Comparison of ENCODE assay signal across 9 mouse cellular contexts in the genomic region with DNA sequence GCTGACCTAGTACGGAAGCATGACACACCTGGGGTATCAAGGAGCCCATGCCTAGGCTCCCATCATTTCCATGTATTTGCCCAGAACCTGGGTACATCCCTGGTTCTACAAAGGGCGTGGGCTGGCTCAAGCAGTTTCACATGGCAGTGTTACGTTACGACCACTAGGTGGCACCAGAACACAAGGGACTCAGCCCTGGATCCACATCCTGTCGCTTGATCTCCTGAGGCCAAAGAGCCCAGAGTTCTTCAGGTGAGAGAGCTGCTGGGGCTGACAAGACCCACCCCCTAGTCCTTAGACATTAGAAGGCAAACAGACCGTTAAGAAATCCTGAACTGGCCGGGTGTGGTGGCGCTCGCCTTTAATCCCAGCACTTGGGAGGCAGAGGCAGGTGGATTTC. TPM values are rescaled to one million over a fixed set of nuclear protein-coding genes. Genes with fewer than 3 reads are reported as not detected.
A peak's percentile ranks its signal among the peaks of the same experiment; 100 is the strongest.
DNase-seq lines count a peak whose midpoint lies in the region; ATAC-seq and TF ChIP-seq lines count a peak whose summit lies in the region.
"Had no signal": no experiment of that assay in that cellular context is flagged by ENCODE, and none has a peak within 500 bp of the region (broad histone marks: within the 10 kb centered on the region; RNA-seq: fewer than 3 reads in every experiment).

No protein-coding gene starts in this region.

- in situ Hi-C loops in ES-E14 (cut with MboI; ENCODE audit: low sequenced_read_pairs in 2 of 2, unreplicated experiment in 2 of 2) = loop anchor here in 1 of 2 experiments (10.0 kb wide), 2 partner anchors 147 to 347 kb away; no protein-coding TSS in a partner anchor

- H3K4me1 ChIP-seq in ES-E14 (ENCODE audit: control insufficient read depth in 2 of 2, insufficient read depth in 2 of 2, low read length in 2 of 2, poor library complexity in 1 of 2) = no peaks in the 10 kb centered on the region
- H3K4me1 ChIP-seq in heart, embryonic 16.5 days (ENCODE audit: control insufficient read depth, insufficient read depth, low read length) = no peaks in the 10 kb centered on the region
- no peaks in the 10 kb centered on the region for H3K4me1 ChIP-seq in liver, postnatal 0 days (ENCODE audit: insufficient read depth)
- peaks cover 4% of the 10 kb centered on the region; the same call in 1 of the 2 replicates for H3K4me1 ChIP-seq in olfactory bulb, adult 2 months (ENCODE audit: control insufficient read depth, insufficient read depth, low read length)
- H3K4me1 ChIP-seq: limb, embryonic 12.5 days had no signal

- peak; percentile 83 for ATAC-seq in erythroid progenitor cell, adult 5-6 weeks (replicated peaks; ENCODE audit: low FRiP score, poor library complexity, severe bottlenecking)
- ATAC-seq in heart, embryonic 16.5 days (replicated peaks; ENCODE audit: extremely low read depth, insufficient read depth, low FRiP score) = peak; percentile 46; the same call in 1 of the 2 replicates
- ATAC-seq in liver, postnatal 0 days = peak; percentile 76

- no peaks in the 10 kb centered on the region for H3K27me3 ChIP-seq in heart, embryonic 16.5 days (ENCODE audit: control insufficient read depth, insufficient read depth, low read length)
- no peaks in the 10 kb centered on the region for H3K27me3 ChIP-seq in liver, postnatal 0 days (ENCODE audit: insufficient read depth, low read length)
- H3K27me3 ChIP-seq: limb, embryonic 12.5 days had no signal

- no peak overlapping the region for H3K9ac ChIP-seq in ES-E14 (ENCODE audit: insufficient read depth, low read depth, low read length, poor library complexity, severe bottlenecking)
- no peak overlapping the region for H3K9ac ChIP-seq in heart, embryonic 16.5 days (ENCODE audit: low read length)
- H3K9ac ChIP-seq in liver, postnatal 0 days (replicated peaks) = no peak overlapping the region
- H3K9ac ChIP-seq: limb, embryonic 12.5 days had no signal

- no peak for TF ChIP-seq POLR2A in olfactory bulb, adult 2 months (IDR thresholded peaks at IDR 0.05; ENCODE audit: insufficient read depth, low read depth, low read length)

- peaks cover 3% of the 10 kb centered on the region; the same call in 1 of the 2 replicates for H3K36me3 ChIP-seq in ES-E14 (ENCODE audit: control insufficient read depth, insufficient read depth, low read length, poor library complexity, severe bottlenecking)
- peaks cover 4% of the 10 kb centered on the region; the same call in 1 of the 2 replicates for H3K36me3 ChIP-seq in heart, embryonic 16.5 days (ENCODE audit: control insufficient read depth, insufficient read depth)
- H3K36me3 ChIP-seq in liver, postnatal 0 days (replicated peaks; ENCODE audit: insufficient read depth, low read length) = peaks cover 5% of the 10 kb centered on the region; the same call in 1 of the 2 replicates

- no peak overlapping the region for H3K27ac ChIP-seq in ES-E14 (ENCODE audit: insufficient read depth, low read depth, low read length, poor library complexity, severe bottlenecking)
- H3K27ac ChIP-seq in heart, embryonic 16.5 days (ENCODE audit: low read length) = no peak overlapping the region
- no peak overlapping the region for H3K27ac ChIP-seq in liver, postnatal 0 days (ENCODE audit: low read depth)
- H3K27ac ChIP-seq in olfactory bulb, adult 2 months (ENCODE audit: insufficient read depth, low read depth, low read length) = no peak overlapping the region
- H3K27ac ChIP-seq: limb, embryonic 12.5 days had no signal

- TF ChIP-seq EP300 in liver, postnatal 0 days (IDR thresholded peaks at IDR 0.05; ENCODE audit: low read depth) = no peak

- H3K4me2 ChIP-seq in heart, embryonic 16.5 days (ENCODE audit: low read depth, low read length) = no peak overlapping the region
- H3K4me2 ChIP-seq in liver, postnatal 0 days (ENCODE audit: low read depth, low read length) = no peak overlapping the region
- H3K4me2 ChIP-seq: limb, embryonic 12.5 days had no signal

- 8% methylated on average over 9 of the region's 9 CpGs for WGBS in heart, embryonic 16.5 days
- WGBS in liver, postnatal 0 days (ENCODE audit: insufficient replicate concordance) = 13% methylated on average over 9 of the region's 9 CpGs
- 11% methylated on average over 9 of the region's 9 CpGs for WGBS in olfactory bulb, adult 2 months

- peak; percentile 98 for TF ChIP-seq CTCF in liver, postnatal 0 days (IDR thresholded peaks at IDR 0.05; ENCODE audit: low read depth)
- TF ChIP-seq CTCF in olfactory bulb, adult 2 months (IDR thresholded peaks at IDR 0.05; ENCODE audit: insufficient read depth, low read depth, low read length) = peak; percentile 77

- no peak overlapping the region for H3K4me3 ChIP-seq in ES-E14 (ENCODE audit: insufficient read depth in 1 of 2, low read depth in 1 of 2, low read length in 2 of 2, poor library complexity in 1 of 2, severe bottlenecking in 1 of 2)
- H3K4me3 ChIP-seq in heart, embryonic 16.5 days (ENCODE audit: low read length) = no peak overlapping the region
- H3K4me3 ChIP-seq in liver, postnatal 0 days (ENCODE audit: low read depth, low read length) = no peak overlapping the region
- H3K4me3 ChIP-seq in olfactory bulb, adult 2 months (ENCODE audit: insufficient read depth, low read depth, low read length) = no peak overlapping the region
- H3K4me3 ChIP-seq: limb, embryonic 12.5 days had no signal

- no peaks in the 10 kb centered on the region for H3K9me3 ChIP-seq in ES-E14 (ENCODE audit: control insufficient read depth, insufficient read depth, low read depth, low read length)
- no peaks in the 10 kb centered on the region for H3K9me3 ChIP-seq in heart, embryonic 16.5 days (replicated peaks; ENCODE audit: control insufficient read depth, low read length)
- no peaks in the 10 kb centered on the region for H3K9me3 ChIP-seq in liver, postnatal 0 days (ENCODE audit: low read length)
- H3K9me3 ChIP-seq: limb, embryonic 12.5 days had no signal

- peak; percentile 85 for DNase-seq in ES-E14 (ENCODE audit: low read depth, low spot score)
- peak; percentile 92 for DNase-seq in brain, adult 2 months (ENCODE audit: low read depth, low spot score)
- peak; percentile 78 to 80 for DNase-seq in kidney, postnatal 25 days
- DNase-seq in liver, postnatal 0 days = peak; percentile 77
- peak; percentile 47 to 71 for DNase-seq in thymus, postnatal 10 days (ENCODE audit: low spot score in 2 of 2)

TF ChIP-seq in ES-E14, 5 proteins besides CTCF, POLR2A, EP300 and RAD21:
- TF ChIP-seq HCFC1 (IDR thresholded peaks at IDR 0.05; ENCODE audit: borderline replicate concordance, insufficient read depth, low read length) (no peak), ZC3H11A (IDR thresholded peaks at IDR 0.05; ENCODE audit: borderline replicate concordance, low read depth, low read length) (peak; percentile 90; the same call in 1 of the 2 replicates), MAFK (IDR thresholded peaks at IDR 0.05; ENCODE audit: insufficient read depth, low read depth, low read length) (no peak), CHD2 (IDR thresholded peaks at IDR 0.05; ENCODE audit: low read depth, low read length) (no peak)

RNA-seq across cellular contexts. Expression of gene Eif4g3, which starts 24.6 kb away (rescaled TPM):
- 18.7 and 31.4 TPM in 2 replicates for total RNA-seq in ES-E14 (2012; rRNA removed)
- 23.1 and 29.8 TPM in 2 replicates for total RNA-seq in erythroid progenitor cell, adult 5-6 weeks (2015; ENCODE audit: low replicate concordance)
- total RNA-seq in erythroid progenitor cell, adult 5-6 weeks (2017; ENCODE audit: low replicate concordance) = 11.7 and 12.1 TPM in 2 replicates
- 18.9 and 20.3 TPM in 2 replicates for polyA plus RNA-seq in heart, embryonic 16.5 days (2015; fragmentation: Nextera tagmentation; extraction: Ambion mirVana)
- polyA plus RNA-seq in liver, postnatal 0 days (2015; fragmentation: Nextera tagmentation; extraction: Ambion mirVana) = 5.8 and 5.9 TPM in 2 replicates
- 382 TPM in 1 of 2 replicates, not detected in the other for polyA plus RNA-seq in olfactory bulb, adult 2 months (2012; ENCODE audit: insufficient read depth, insufficient read length, low replicate concordance, missing spikeins)

Comparison
In these comparisons a context has a peak if more than half of its experiments do, and no peak if none do; other contexts are left out.
1. RNA of gene Eif4g3, which starts 24.6 kb away (polyA plus RNA-seq): 382 TPM in olfactory bulb, adult 2 months; 18.9 to 20.3 TPM in heart, embryonic 16.5 days and 5.8 to 5.9 TPM in liver, postnatal 0 days; every median in the first group is over 10 times any median in the second.
2. Peak in every context shown above with its lines, with median percentiles within 50 percentile points of each other: DNase-seq and ATAC-seq.